Mouse (Mus musculus): ENCODE data around the gene Aqp3. TPM values are rescaled to one million over a fixed set of nuclear protein-coding genes. Genes with fewer than 3 reads are reported as not detected.

Gene Aqp3
- polyA plus RNA-seq, 1 experiment from 2014 or later: 0.08 TPM

- H3K4me1 ChIP-seq (replicated peaks): no peaks in the 10 kb centered on the region
- H3K9ac ChIP-seq (replicated peaks): no peak overlapping the region
- H3K4me2 ChIP-seq (replicated peaks): no peak overlapping the region
- H3K36me3 ChIP-seq: no peaks in the 10 kb centered on the region
- ATAC-seq: no peak
- WGBS: 83% methylated on average over 5 of the region's 5 CpGs
- H3K4me3 ChIP-seq (replicated peaks): no peak overlapping the region
- H3K27ac ChIP-seq: no peak overlapping the region
- H3K9me3 ChIP-seq: no peaks in the 10 kb centered on the region
- no peaks in the 10 kb centered on the region for H3K27me3 ChIP-seq
Observed at GRCm38 (mm10) chr4:41081733-41082132, 16.2 kb downstream of the Aqp3 start.

DNA sequence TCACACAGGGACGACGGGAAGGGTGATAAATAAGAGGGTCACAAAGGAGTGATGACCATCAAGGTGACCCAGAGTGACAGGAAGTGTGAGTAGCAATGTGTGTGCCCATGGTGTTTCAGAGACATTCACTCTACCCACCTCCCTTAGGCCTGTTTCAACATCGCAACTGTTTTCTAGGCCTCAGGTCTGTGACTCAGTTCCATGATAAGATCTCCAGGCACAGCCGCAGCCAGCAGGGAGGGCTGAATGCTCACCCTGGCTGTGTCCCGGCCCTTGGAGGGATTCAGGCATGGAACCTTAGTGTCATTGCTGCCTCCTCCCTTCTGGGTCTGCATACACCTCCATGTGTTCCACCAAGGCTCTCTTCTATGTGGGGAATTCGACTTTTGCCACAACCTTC is 19.3 kb downstream of the Aqp3 start:
- no peak overlapping the region for H3K4me3 ChIP-seq (replicated peaks)
- WGBS: 75% methylated on average over 6 of the region's 6 CpGs
- no peak overlapping the region for H3K9ac ChIP-seq (replicated peaks)
- ATAC-seq: no peak
- no peaks in the 10 kb centered on the region for H3K4me1 ChIP-seq (replicated peaks)
- no peaks in the 10 kb centered on the region for H3K27me3 ChIP-seq
- H3K9me3 ChIP-seq: no peaks in the 10 kb centered on the region
- H3K4me2 ChIP-seq (replicated peaks): no peak overlapping the region
- H3K27ac ChIP-seq: no peak overlapping the region
- no peaks in the 10 kb centered on the region for H3K36me3 ChIP-seq

DNA sequence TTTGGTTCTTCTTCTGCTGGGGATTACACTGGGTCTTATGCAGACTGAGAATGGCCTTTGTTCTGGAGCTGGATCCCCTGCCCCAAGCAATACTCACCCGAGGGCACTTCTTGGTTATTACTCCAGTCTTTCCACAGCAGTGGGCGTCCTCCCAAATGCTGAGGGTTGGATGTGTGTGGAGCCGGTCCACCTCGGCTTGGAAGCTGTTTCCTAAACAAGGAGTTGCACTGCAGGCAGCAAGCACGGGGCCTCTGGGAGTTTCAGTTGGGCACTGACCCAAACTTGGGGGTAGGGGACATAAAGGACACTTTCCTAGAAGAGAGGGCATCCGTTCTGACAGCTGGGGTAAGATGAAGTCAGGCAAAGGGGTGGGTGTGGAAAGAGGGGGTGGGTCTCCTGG is 23.5 kb downstream of the Aqp3 start:
- Histone ChIP-seq H3K4me1 (replicated peaks) (no peaks in the 10 kb centered on the region), H3K27me3 (no peaks in the 10 kb centered on the region), H3K4me3 (replicated peaks) (no peak overlapping the region), H3K9ac (replicated peaks) (no peak overlapping the region), H3K27ac (no peak overlapping the region), H3K9me3 (no peaks in the 10 kb centered on the region), H3K4me2 (replicated peaks) (no peak overlapping the region), H3K36me3 (no peaks in the 10 kb centered on the region)
- ATAC-seq: no peak
- 80% methylated on average over 6 of the region's 6 CpGs for WGBS

DNA sequence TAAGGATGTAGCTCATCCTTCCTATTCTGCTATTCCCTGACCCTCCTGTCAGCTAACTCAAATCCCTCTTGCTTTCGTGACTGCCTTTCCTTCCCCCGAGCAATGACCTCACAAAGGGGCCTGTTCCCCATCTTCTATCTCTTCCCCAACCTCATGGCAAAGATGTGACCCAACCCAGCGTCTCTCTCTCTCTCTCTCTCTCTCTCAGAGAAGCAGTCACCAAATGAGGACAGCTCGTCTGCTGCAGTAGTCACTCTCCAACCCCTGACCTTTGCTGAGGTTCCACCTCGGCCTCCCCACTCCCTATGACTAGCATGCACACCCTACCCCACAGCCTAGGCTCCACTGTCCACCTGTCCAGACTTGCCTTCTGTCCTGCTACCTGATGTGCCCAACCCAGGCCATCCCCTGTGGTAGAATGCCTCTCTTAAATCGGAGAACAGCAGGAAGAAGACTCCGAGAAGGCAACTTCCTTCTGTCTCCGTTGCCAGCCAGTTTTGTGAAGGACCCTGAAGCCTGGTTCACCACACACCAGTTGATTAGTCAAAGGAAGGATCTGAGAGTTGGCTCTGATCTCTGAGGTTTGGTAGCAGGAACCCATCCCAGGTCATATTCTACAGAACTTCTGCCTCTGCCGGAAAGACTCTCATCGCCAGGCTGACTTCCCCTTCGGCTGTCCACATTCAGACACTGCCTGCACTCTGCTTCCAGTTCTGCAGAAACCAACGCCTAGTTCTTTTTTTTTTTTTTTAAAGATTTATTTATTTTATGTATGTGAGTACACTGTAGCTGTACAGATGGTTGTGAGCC is 24.8 kb downstream of the Aqp3 start:
- no peak overlapping the region for H3K27ac ChIP-seq
- H3K9me3 ChIP-seq: no peaks in the 10 kb centered on the region
- no peak overlapping the region for H3K4me3 ChIP-seq (replicated peaks)
- no peak overlapping the region for H3K9ac ChIP-seq (replicated peaks)
- no peak overlapping the region for H3K4me2 ChIP-seq (replicated peaks)
- WGBS: 87% methylated on average over 12 of the region's 12 CpGs
- no peaks in the 10 kb centered on the region for H3K4me1 ChIP-seq (replicated peaks)
- no peaks in the 10 kb centered on the region for H3K36me3 ChIP-seq
- H3K27me3 ChIP-seq: no peaks in the 10 kb centered on the region
- no peak for ATAC-seq

GRCm38 (mm10) chr4:41071500-41072429 is 26.2 kb downstream of the Aqp3 start:
- Histone ChIP-seq H3K4me3 (replicated peaks) (no peak overlapping the region), H3K27me3 (no peaks in the 10 kb centered on the region), H3K9ac (replicated peaks) (no peak overlapping the region), H3K27ac (no peak overlapping the region), H3K36me3 (no peaks in the 10 kb centered on the region), H3K9me3 (no peaks in the 10 kb centered on the region), H3K4me2 (replicated peaks) (no peak overlapping the region), H3K4me1 (replicated peaks) (no peaks in the 10 kb centered on the region)
- no peak for ATAC-seq
- WGBS: 80% methylated on average over 14 of the region's 14 CpGs

DNA sequence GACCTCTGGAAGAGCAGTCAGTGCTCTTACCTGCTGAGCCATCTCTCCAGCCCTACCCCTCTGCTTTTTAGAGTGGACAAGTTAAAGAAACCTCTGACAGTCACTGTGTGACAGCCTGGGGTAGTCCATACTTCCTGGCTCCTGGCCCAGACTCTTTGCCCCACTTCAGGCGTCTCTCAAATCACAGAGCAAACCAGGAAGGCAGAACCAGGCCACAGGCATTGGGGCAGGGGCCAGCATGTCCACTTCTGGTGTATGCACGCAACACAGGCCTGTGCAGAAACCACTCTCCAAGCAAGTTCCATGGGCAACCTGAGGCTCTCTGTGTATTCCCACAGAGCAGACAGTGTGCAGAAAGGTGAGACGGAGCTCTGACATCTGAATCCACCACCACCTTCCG is 32.8 kb downstream of the Aqp3 start:
- Histone ChIP-seq H3K4me3 (replicated peaks) (no peak overlapping the region), H3K9ac (replicated peaks) (no peak overlapping the region), H3K4me1 (replicated peaks) (no peaks in the 10 kb centered on the region), H3K27me3 (no peaks in the 10 kb centered on the region; the same call in 1 of the 2 replicates), H3K36me3 (no peaks in the 10 kb centered on the region), H3K27ac (no peak overlapping the region), H3K4me2 (replicated peaks) (no peak overlapping the region), H3K9me3 (no peaks in the 10 kb centered on the region)
- no peak for ATAC-seq
- WGBS: 94% methylated on average over 4 of the region's 4 CpGs

- Histone ChIP-seq H3K27ac (no peak overlapping the region), H3K4me2 (replicated peaks) (0 out of 2 replicates have a peak overlapping the region, but pooled peaks have one; percentile 11)
- 20% methylated on average over 16 of the region's 16 CpGs for WGBS
Observed at GRCm38 (mm10) chr4:41063894-41064673, 33.9 kb downstream of the Aqp3 start.

GRCm38 (mm10) chr4:41063351-41063750 is 34.6 kb downstream of the Aqp3 start:
- Histone ChIP-seq H3K27me3 (no peaks in the 10 kb centered on the region; the same call in 1 of the 2 replicates), H3K27ac (no peak overlapping the region), H3K4me3 (replicated peaks) (no peak overlapping the region), H3K36me3 (no peaks in the 10 kb centered on the region), H3K4me2 (replicated peaks) (no peak overlapping the region), H3K9me3 (no peaks in the 10 kb centered on the region), H3K9ac (replicated peaks) (no peak overlapping the region), H3K4me1 (replicated peaks) (no peaks in the 10 kb centered on the region)
- WGBS: 65% methylated on average over 3 of the region's 3 CpGs
- ATAC-seq: no peak

More at GRCm38 (mm10) chr4:41063894-41064673, 33.9 kb downstream of the Aqp3 start:
- H3K27me3 ChIP-seq: no peaks in the 10 kb centered on the region; the same call in 1 of the 2 replicates
- no peaks in the 10 kb centered on the region for H3K4me1 ChIP-seq (replicated peaks)
- no peaks in the 10 kb centered on the region for H3K36me3 ChIP-seq
- no peaks in the 10 kb centered on the region for H3K9me3 ChIP-seq
- no peak overlapping the region for H3K4me3 ChIP-seq (replicated peaks)
- ATAC-seq: no peak
- no peak overlapping the region for H3K9ac ChIP-seq (replicated peaks)

DNA sequence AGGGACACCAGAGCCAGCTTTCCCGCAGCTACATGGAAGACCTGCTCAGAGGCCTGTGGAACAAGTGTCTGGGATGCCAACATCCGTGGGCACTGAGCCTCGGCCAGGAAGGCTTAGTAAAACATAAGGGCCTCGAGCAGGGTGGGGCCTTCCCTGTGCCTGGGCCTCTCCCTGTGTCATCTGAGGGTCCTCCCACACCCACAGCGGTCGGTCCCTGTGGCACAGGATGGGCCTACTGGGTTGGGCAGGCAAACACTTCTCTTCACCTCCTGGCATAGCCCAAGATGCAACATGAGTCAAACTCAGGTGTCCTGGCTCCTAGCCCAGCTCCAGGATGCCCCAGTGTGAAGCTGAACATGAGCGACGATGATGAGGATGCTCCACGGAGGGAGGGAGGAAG is 40.6 kb downstream of the Aqp3 start:
- Histone ChIP-seq H3K4me3 (replicated peaks) (no peak overlapping the region), H3K9me3 (no peaks in the 10 kb centered on the region), H3K36me3 (no peaks in the 10 kb centered on the region), H3K4me1 (replicated peaks) (no peaks in the 10 kb centered on the region), H3K27me3 (no peaks in the 10 kb centered on the region), H3K4me2 (replicated peaks) (no peak overlapping the region), H3K27ac (no peak overlapping the region), H3K9ac (replicated peaks) (no peak overlapping the region)
- WGBS: 78% methylated on average over 8 of the region's 9 CpGs
- no peak for ATAC-seq

GRCm38 (mm10) chr4:41056742-41057332 is 41.1 kb downstream of the Aqp3 start:
- Histone ChIP-seq H3K9ac (replicated peaks) (no peak overlapping the region), H3K4me3 (replicated peaks) (no peak overlapping the region), H3K27ac (no peak overlapping the region), H3K9me3 (no peaks in the 10 kb centered on the region), H3K4me2 (replicated peaks) (no peak overlapping the region), H3K36me3 (no peaks in the 10 kb centered on the region), H3K4me1 (replicated peaks) (no peaks in the 10 kb centered on the region), H3K27me3 (no peaks in the 10 kb centered on the region)
- 70% methylated on average over 7 of the region's 7 CpGs for WGBS
- no peak for ATAC-seq

- Histone ChIP-seq H3K27me3 (no peaks in the 10 kb centered on the region), H3K9ac (replicated peaks) (no peak overlapping the region), H3K4me3 (replicated peaks) (no peak overlapping the region), H3K9me3 (no peaks in the 10 kb centered on the region), H3K4me2 (replicated peaks) (no peak overlapping the region), H3K27ac (no peak overlapping the region), H3K4me1 (replicated peaks) (no peaks in the 10 kb centered on the region), H3K36me3 (no peaks in the 10 kb centered on the region)
- ATAC-seq: no peak
- WGBS: 22% methylated on average over 1 of the region's 1 CpGs
Observed at GRCm38 (mm10) chr4:41056253-41056652, 41.7 kb downstream of the Aqp3 start.
